8 mouse cellular contexts compared by ENCODE assay signal in the genomic region with DNA sequence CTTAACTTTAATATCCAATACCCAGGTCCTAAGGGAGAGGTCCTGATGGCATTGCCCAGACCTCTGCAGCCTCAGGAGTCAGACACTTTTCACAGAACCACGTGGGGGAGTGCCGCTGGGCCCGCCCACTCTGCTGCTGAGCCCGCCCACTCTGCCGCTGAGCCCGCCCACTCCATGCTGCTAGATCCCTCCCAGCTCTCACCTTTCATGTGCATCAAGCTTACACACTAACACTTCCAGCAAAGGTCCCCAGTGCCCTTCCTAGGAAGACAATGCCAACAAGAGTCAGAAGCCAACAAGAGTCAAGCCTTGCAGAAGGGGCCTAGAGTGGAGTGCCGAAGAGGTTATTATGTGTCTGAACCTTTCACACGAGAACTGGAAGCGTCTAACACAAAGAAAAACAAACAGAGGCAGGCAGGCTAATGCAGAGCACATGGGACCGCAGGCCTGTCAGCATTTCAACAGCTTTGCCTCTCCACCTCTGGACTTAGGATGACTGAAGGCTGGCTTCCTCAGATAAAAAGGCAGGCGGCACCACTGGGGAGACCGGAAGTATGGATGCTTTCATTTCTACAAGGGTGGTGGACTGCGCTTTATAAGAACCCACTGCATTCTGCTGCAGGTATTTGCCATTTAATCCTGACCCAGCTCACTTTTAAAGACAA. TPM values are rescaled to one million over a fixed set of nuclear protein-coding genes. Genes with fewer than 3 reads are reported as not detected.
DNase-seq lines count a peak whose midpoint lies in the region; ATAC-seq and TF ChIP-seq lines count a peak whose summit lies in the region.
"Had no signal": no experiment of that assay in that cellular context is flagged by ENCODE, and none has a peak within 500 bp of the region (broad histone marks: within the 10 kb centered on the region; RNA-seq: fewer than 3 reads in every experiment).

No protein-coding gene starts in this region.

- TF ChIP-seq CTCF in liver, embryonic 14.5 days (IDR thresholded peaks at IDR 0.05; ENCODE audit: low read depth) = no peak

- no peak for ATAC-seq in hindbrain, embryonic 13.5 days (ENCODE audit: low FRiP score)
- ATAC-seq in liver, embryonic 14.5 days (ENCODE audit: insufficient read depth) = peak; percentile 44; the same call in 1 of the 2 replicates

- H3K36me3 ChIP-seq in hindbrain, embryonic 13.5 days = no peaks in the 10 kb centered on the region
- no peaks in the 10 kb centered on the region for H3K36me3 ChIP-seq in liver, embryonic 14.5 days (replicated peaks; ENCODE audit: control insufficient read depth, insufficient read depth, low read depth)

- H3K4me1 ChIP-seq in hindbrain, embryonic 13.5 days (replicated peaks) = peaks cover 21% of the 10 kb centered on the region
- peaks cover 0 to 10% of the 10 kb centered on the region in 2 experiments; a peak in 1 of 4 replicates for H3K4me1 ChIP-seq in liver, embryonic 14.5 days (replicated peaks; ENCODE audit: control insufficient read depth in 2 of 2, insufficient read depth in 2 of 2, low read length in 1 of 2)

- H3K9me3 ChIP-seq in hindbrain, embryonic 13.5 days = no peaks in the 10 kb centered on the region
- H3K9me3 ChIP-seq in liver, embryonic 14.5 days (ENCODE audit: control insufficient read depth, low read length) = no peaks in the 10 kb centered on the region

- TF ChIP-seq EP300 in liver, embryonic 14.5 days (IDR thresholded peaks at IDR 0.05; ENCODE audit: low read depth) = no peak

- peak overlapping the region; percentile 13; the same call in 1 of the 2 replicates for H3K9ac ChIP-seq in hindbrain, embryonic 13.5 days
- H3K9ac ChIP-seq in liver, embryonic 14.5 days (replicated peaks) = no peak overlapping the region

- H3K4me3 ChIP-seq in hindbrain, embryonic 13.5 days = no peak overlapping the region
- H3K4me3 ChIP-seq in liver, embryonic 14.5 days (ENCODE audit: insufficient read depth in 1 of 2, low read depth in 2 of 2, low read length in 2 of 2) = no peak overlapping the region

- peak; percentile 57 for DNase-seq in testis, postnatal 10 days (ENCODE audit: low spot score)
- DNase-seq in testis, postnatal 14 days (ENCODE audit: low spot score) = no peak
- DNase-seq in liver, embryonic 14.5 days (ENCODE audit: low read depth in 3 of 3, low spot score in 3 of 3) = no peak
- no peak for DNase-seq in left cerebral cortex, postnatal 14 days (ENCODE audit: low spot score in 2 of 2)
- DNase-seq in layer of hippocampus, adult 8-10 months (ENCODE audit: low spot score in 2 of 2) = no peak
- DNase-seq in spleen, postnatal 14 days (ENCODE audit: low spot score in 2 of 2) = no peak
- DNase-seq: gastrocnemius, postnatal 36 days had no signal

- 45% methylated on average over 13 of the region's 13 CpGs for WGBS in hindbrain, embryonic 13.5 days
- 43% methylated on average over 13 of the region's 13 CpGs for WGBS in liver, embryonic 14.5 days (ENCODE audit: insufficient replicate concordance)

- intact Hi-C loops in left cerebral cortex, postnatal 14 days (cut with DNase I) = no loop called here

- no peaks in the 10 kb centered on the region for H3K27me3 ChIP-seq in hindbrain, embryonic 13.5 days
- no peaks in the 10 kb centered on the region for H3K27me3 ChIP-seq in liver, embryonic 14.5 days (ENCODE audit: control insufficient read depth, insufficient read depth, low read length)

- no peak overlapping the region for H3K27ac ChIP-seq in hindbrain, embryonic 13.5 days
- no peak overlapping the region for H3K27ac ChIP-seq in liver, embryonic 14.5 days

- H3K4me2 ChIP-seq in hindbrain, embryonic 13.5 days = no peak overlapping the region
- H3K4me2 ChIP-seq in liver, embryonic 14.5 days (ENCODE audit: low read depth) = peak overlapping the region; percentile 32; the same call in 1 of the 2 replicates

RNA-seq across cellular contexts. Expression of gene Itga9, which starts 13.8 kb away (rescaled TPM):
- 1.8 and 2.0 TPM in 2 replicates for polyA plus RNA-seq in hindbrain, embryonic 13.5 days (2015; fragmentation: Nextera tagmentation; extraction: Ambion mirVana)
- polyA plus RNA-seq in liver, embryonic 14.5 days (2012; rRNA removed) = 2.8 and 3.3 TPM in 2 replicates
- 1.4 and 2.2 TPM in 2 replicates for polyA plus RNA-seq in liver, embryonic 14.5 days (2014; fragmentation: Nextera tagmentation; extraction: Ambion mirVana)
- 1 to 10 TPM; 7.3 to 8.9 TPM for total RNA-seq in left cerebral cortex, postnatal 14 days (2021)
- total RNA-seq in layer of hippocampus, adult 8-10 months (2022) = 1 to 10 TPM; 4.7 to 5.8 (median 5.1) TPM
